Mouse (Mus musculus) megakaryocyte, embryonic 14.5 days (primary cell): Measurements from ENCODE around the gene Fer.

Experiments used
- FLI1 ChIP-seq: IDR thresholded peaks from 2 replicates; pipeline ENCODE4 v1.6.1; 2012; ENCODE audit warnings: low read length, inconsistent platforms, mixed read lengths
- GATA1 ChIP-seq: IDR thresholded peaks from 3 replicates; pipeline ENCODE4 v1.6.1; 2012; ENCODE audit warnings: mixed read lengths, low read length, inconsistent platforms, borderline replicate concordance

DNA sequence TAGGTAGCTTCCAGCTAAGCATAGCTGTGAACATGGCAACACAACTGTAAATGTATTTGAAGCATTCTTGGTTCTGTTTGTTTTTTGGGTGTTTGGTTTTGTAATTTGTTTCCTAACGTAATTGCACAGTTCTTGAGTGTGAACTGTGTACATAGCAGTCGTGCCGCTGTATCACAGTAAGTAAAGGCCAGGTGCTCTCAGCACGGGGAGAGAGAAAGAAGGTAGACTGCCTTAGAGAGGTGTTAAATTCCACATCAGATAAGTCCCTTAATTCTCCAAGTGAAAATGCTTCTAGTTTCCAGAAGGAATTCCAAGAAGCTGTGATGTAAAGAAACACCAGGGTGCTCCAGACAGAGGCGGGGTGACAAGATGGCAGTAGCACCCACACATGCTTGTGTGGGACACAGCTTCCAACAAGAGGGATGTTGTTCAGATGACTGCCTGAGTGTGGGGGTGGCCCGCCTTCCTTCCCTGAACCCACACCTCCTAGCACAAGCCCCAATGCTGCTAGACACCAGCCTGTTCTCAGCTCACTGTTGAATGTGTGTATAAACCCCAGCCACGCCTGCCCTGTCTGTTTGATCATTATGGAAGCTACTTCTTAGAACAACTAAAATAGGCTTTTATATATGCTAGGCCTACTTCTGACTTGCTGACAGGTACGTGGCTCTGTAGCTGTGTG, 275.3 kb downstream of the Fer start:
- TF ChIP-seq FLI1 = no peak
- TF ChIP-seq GATA1 = no peak
